Mouse (Mus musculus): Measurements from ENCODE around the gene Gm11168.
"Not testable (repeated sequence)": the region's sequence is repeated elsewhere in the genome, so short reads cannot be mapped to it uniquely, and the experiment has no call there.

DNA sequence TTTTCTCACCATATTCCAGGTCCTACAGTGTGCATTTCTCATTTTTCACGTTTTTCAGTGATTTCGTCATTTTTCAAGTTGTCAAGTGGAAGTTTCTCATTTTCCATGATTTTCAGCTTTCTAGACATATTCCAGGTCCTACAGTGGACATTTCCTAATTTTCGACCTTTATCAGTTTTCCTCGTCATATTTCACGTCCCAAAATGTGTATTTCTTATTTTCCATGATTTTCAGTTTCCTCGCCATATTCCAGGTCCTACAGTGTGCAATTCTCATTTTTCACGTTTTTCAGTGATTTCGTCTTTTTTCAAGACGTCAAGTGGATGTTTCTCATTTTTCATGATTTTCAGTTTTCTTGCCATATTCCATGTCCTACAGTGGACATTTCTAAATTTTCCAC is 24.1 kb downstream of the Gm11168 start:
- not testable (repeated sequence) for TF ChIP-seq CTCF (IDR thresholded peaks at IDR 0.05; ENCODE audit: low read depth, low read length); POLR2A (IDR thresholded peaks at IDR 0.05; ENCODE audit: extremely low read depth, insufficient read depth, low read length)
